Mouse (Mus musculus) cerebellum, adult 2 months (tissue): Measurements from ENCODE around the gene 1110017D15Rik.

Experiments used
- CTCF ChIP-seq: fragments of 200-500 bp; IDR thresholded peaks from 2 replicates; pipeline ENCODE4 v1.5.1; 2011; ENCODE audit warnings: low read depth, mild to moderate bottlenecking, control low read depth, low read length, moderate library complexity, borderline replicate concordance; ENCODE audit not compliant: insufficient read depth
- POLR2A ChIP-seq: fragments of 200-500 bp; IDR thresholded peaks from 2 replicates; pipeline ENCODE4 v1.6.1; 2011; ENCODE audit warnings: low read length, control low read depth, borderline replicate concordance; ENCODE audit not compliant: insufficient read depth

DNA sequence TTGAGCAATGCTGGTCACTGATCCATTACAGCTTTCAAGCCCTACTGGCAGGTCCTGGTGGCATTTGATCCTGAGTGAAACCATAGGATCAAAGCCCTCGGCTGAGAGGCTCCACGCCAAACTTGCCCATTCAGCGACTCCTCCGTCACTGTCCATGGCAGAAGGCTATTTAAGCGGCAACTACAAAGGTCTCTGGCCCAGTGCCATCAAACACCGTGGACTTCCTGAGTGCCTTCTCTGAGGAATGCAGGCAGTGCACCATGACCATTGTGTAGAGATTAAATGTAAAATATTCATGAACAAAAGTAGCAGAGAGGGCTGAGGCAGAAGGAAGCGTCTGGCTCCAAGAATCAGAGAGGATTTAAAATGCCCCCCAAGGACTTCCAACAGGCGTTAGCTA lies 10.9 kb upstream of the 1110017D15Rik start:
- TF ChIP-seq CTCF = no peak
- TF ChIP-seq POLR2A = no peak
